Mouse (Mus musculus) limb, embryonic 10.5 days (tissue): ENCODE measurements at regions not wholly inside any gene's neighbourhood (a gene's known extent, or its start where the extent isn't known, plus 50 kb on each side); places are given as distances from the start of the nearest gene placed in this dataset.

ENCODE experiments used
- DNase-seq: peaks from one replicate; pipeline ENCODE4 v3.0.0-alpha.2; 2017; ENCODE audit warnings: low spot score
- H3K27ac ChIP-seq: fragments of 300-500 bp; sonication (generic); 2 replicates; pipeline ENCODE4 v1.5.1; 2016; ENCODE audit warnings: mild to moderate bottlenecking
- H3K27me3 ChIP-seq: fragments of 300-500 bp; sonication (generic); 2 replicates; pipeline ENCODE4 v1.6.1; 2016; ENCODE audit warnings: low read depth, mild to moderate bottlenecking; ENCODE audit not compliant: poor library complexity, severe bottlenecking
- H3K36me3 ChIP-seq: fragments of 300-500 bp; sonication (generic); 2 replicates; pipeline ENCODE4 v1.6.1; 2016; ENCODE audit warnings: mild to moderate bottlenecking, moderate library complexity
- H3K4me1 ChIP-seq: fragments of 300-500 bp; sonication (generic); 2 replicates; pipeline ENCODE4 v1.6.1; 2016
- H3K4me3 ChIP-seq: fragments of 300-500 bp; sonication (generic); 2 replicates; pipeline ENCODE4 v1.5.1; 2016; ENCODE audit warnings: mild to moderate bottlenecking, moderate library complexity
- H3K9me3 ChIP-seq: fragments of 300-500 bp; sonication (generic); replicated peaks from 2 replicates; pipeline ENCODE4 v1.6.1; 2016; ENCODE audit warnings: mild to moderate bottlenecking
- WGBS: fragments of 180-500 bp; shearing (Covaris S2); methylation state at CpG from one replicate; pipeline ENCODE4 v1.1.7; 2016; 5-methylcytosine and 5-hydroxymethylcytosine counted together

DNA sequence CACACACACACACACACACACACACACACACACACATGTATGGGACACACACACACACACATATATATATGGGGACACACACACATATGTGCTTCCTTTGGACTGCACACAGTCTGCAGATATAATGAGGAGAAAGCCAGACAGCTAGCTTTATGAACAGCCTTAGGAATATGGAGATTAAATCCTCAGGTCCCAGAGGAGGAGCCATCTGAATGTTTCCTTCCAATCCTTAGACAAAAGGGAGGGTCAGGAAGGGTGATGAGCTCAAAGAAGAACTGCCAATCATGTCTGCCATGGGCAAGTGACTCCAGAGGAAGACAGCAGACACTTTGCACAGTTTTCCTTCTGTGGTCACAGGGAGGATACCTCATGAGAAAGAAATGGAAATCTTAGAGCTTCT, 168.0 kb downstream of the Lrig3 start:
- Histone ChIP-seq H3K4me1 (0 out of 2 replicates have a peak, but pooled peaks cover 5% of the 10 kb centered on the region), H3K4me3 (no peak overlapping the region), H3K9me3 (no peaks in the 10 kb centered on the region), H3K36me3 (no peaks in the 10 kb centered on the region), H3K27ac (no peak overlapping the region), H3K27me3 (no peaks in the 10 kb centered on the region)
- no peak for DNase-seq

DNA sequence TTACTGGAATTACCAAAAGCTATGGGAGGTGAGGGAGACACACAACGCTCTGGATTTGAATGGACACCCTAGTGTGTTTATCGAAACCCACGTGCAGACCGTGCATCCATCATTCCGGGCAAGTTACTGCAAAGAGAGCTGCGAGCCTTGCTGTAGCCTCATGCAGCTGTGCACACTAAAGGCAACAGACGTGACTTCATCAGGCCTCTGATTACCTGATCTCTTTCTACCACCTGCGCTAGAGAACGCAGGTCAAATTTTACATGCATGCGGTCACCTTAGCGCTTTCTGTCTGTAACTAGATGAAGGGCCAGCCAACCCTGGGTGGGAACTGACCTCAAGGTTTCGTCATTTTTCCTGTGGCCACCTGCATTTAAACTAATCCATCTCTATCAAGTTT, 172.6 kb downstream of the Lrig3 start:
- Histone ChIP-seq H3K36me3 (no peaks in the 10 kb centered on the region), H3K27ac (no peak overlapping the region), H3K9me3 (no peaks in the 10 kb centered on the region), H3K4me1 (peaks cover 9% of the 10 kb centered on the region; the same call in 1 of the 2 replicates), H3K27me3 (no peaks in the 10 kb centered on the region), H3K4me3 (no peak overlapping the region)
- DNase-seq = no peak
- WGBS = 89% methylated on average over 12 of the region's 12 CpGs

DNA sequence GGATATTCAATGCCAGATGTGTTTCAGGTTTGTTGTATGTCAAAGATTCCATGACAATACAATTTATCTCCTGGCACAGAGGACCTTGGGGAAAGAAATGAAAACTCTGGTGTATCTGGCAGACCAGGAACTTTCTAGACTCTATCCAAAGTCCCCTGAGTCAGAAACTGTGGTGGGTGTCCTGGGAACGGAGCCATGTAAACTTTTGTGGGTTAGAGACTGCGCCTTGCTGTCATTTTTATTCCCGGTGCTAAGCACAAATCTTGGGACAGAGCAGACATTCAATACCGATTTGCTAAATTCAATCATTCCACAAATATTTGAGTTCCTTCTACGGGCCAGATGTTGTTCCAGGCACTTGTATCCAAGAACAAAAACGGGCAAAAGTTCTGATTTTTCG, 175.6 kb downstream of the Lrig3 start:
- Histone ChIP-seq H3K9me3 (no peaks in the 10 kb centered on the region), H3K27ac (peak overlapping the region; percentile 34; the same call in 1 of the 2 replicates), H3K27me3 (no peaks in the 10 kb centered on the region), H3K4me3 (no peak overlapping the region), H3K36me3 (no peaks in the 10 kb centered on the region), H3K4me1 (peaks cover 31% of the 10 kb centered on the region)
- DNase-seq = no peak
- WGBS = 90% methylated on average over 7 of the region's 7 CpGs

DNA sequence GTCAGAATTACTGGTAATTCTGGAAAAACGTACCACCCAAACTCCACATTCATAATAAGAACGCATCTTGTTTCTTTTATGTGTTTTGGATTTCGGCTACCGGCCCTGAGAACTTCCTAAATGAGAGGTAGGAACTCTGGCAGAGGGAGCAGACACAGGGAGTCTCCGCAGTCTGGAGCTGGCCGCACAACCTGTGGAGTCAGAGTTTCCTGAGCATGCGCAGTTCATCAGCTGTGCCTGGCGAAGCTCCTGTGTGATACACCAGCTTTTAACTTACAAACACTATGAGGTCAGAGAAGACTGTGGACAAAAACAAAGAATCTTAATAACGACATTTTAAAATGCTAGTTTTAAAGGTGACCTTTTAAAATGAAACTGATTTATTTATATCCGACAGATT, 177.9 kb downstream of the Lrig3 start:
- Histone ChIP-seq H3K27me3 (no peaks in the 10 kb centered on the region), H3K9me3 (no peaks in the 10 kb centered on the region), H3K27ac (peak overlapping the region; percentile 78; the same call in 1 of the 2 replicates), H3K4me1 (peaks cover 31% of the 10 kb centered on the region), H3K4me3 (no peak overlapping the region), H3K36me3 (no peaks in the 10 kb centered on the region)
- DNase-seq = no peak
- 87% methylated on average over 10 of the region's 10 CpGs for WGBS

DNA sequence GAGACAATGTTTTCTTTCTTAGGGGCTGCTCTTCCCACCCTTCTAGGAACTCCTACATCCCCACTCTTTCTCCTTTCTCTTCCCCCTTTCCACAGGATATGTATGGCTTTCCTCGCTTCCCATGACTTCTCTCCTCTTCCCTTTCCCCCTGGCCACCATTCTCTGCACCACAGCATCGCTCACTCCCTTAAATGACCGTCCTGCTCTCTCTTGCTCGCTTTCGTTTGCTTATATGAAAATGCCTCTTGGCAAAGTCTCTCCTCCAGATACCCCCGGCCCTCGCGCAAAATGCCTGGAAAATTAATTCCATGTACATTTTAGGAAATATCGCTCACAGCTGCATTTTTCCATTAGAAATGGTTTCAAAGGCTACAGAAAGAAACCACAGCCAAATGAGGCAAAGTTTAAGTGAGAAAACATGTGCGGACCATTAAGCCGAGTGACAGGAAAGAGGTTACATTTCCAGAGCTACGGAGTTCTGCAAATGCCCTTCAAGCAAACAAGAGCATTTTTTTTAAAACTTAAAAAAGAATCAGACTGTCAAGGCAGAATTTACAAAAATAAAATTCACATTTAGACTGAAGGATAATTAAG, 178.7 kb downstream of the Lrig3 start:
- H3K27me3 ChIP-seq = no peaks in the 10 kb centered on the region
- peak overlapping the region; percentile 78 for H3K27ac ChIP-seq
- no peaks in the 10 kb centered on the region for H3K36me3 ChIP-seq
- H3K9me3 ChIP-seq = no peaks in the 10 kb centered on the region
- peak overlapping the region; percentile 29 for H3K4me3 ChIP-seq
- no peak for DNase-seq
- 41% methylated on average over 12 of the region's 12 CpGs for WGBS
- H3K4me1 ChIP-seq = peaks cover 37% of the 10 kb centered on the region

DNA sequence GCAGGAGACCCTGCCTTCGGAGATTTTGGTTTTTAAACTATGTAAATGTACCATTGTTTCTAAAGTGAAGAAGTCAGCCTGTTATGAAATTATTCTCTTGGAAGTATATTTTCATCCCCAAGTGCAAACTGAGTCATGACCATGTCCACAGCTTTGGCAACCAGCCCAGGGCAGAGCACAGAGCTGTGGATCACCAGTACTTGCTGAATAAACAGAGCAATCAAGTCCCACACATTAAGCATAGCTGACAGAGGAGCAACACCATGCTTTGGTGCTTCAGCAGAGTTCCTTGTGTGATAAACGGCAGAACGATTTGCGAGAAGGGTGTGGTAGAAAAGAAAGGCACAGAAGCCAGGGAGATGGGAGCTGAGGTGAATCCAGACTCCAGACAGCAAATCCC, 191.3 kb downstream of the Lrig3 start:
- WGBS = 70% methylated on average over 4 of the region's 4 CpGs
- H3K4me3 ChIP-seq = no peak overlapping the region
- H3K27ac ChIP-seq = no peak overlapping the region
- H3K4me1 ChIP-seq = peaks cover 6% of the 10 kb centered on the region; the same call in 1 of the 2 replicates
- H3K36me3 ChIP-seq = no peaks in the 10 kb centered on the region
- DNase-seq = no peak
- H3K9me3 ChIP-seq = no peaks in the 10 kb centered on the region
- H3K27me3 ChIP-seq = no peaks in the 10 kb centered on the region

DNA sequence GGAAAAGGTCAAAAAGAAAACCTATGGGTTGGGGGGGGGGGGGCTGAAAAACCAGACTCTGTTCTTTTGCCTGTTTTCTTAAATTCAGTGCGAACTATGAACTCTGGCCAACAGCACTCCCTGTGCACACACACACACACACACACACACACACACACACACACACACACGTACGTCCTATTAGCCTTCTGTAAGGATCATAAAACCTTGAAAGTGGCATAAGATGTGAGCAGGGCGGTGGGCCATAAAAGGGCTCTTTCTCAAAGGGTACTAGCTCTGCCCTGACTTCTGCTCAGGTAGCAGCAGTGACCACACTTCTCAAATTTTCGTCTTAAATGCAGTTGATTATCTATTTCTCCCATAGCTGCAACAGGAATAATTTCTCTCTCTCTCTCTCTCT, 199.2 kb downstream of the Lrig3 start:
- no peak overlapping the region for H3K27ac ChIP-seq
- H3K4me3 ChIP-seq = no peak overlapping the region
- WGBS = 75% methylated on average over 5 of the region's 5 CpGs
- no peaks in the 10 kb centered on the region for H3K36me3 ChIP-seq
- no peaks in the 10 kb centered on the region for H3K9me3 ChIP-seq
- peaks cover 13% of the 10 kb centered on the region; the same call in 1 of the 2 replicates for H3K27me3 ChIP-seq
- 0 out of 2 replicates have a peak, but pooled peaks cover 12% of the 10 kb centered on the region for H3K4me1 ChIP-seq
- DNase-seq = no peak

DNA sequence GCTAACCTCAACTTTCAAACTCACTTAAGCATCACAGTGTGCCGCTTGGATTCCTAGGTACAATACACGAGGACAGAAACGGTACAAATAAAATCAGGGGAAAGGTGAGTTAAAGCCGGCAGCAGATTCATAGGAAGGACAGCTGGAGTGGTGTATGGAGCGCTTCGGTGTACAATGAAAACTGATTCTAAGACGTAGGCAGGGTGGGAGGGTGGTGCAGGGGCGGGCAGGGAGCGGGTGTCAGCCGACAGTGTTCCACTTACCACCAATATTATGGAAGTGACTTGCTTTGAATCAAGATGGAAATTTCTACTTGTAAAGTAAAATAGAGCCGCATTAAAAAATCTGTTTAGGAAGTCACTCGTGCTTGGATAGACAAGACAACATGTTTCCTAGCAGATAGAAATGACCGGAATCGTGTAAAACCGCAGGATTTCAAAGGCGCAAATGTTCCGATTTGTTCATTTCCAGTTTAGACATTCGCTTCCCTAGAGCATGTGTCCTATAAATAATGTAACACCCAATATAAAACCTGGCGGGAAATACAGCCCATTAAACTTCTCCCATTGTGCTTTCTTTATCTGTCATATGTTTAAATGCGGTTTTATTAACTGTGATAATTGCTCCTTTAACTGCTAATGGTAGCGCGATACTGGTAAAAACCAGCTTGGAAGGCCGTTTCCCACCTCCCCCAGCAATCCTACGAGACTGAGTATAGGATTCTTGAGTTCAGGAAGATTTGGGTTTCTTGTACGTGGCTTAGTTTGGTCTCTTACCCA, 203.3 kb downstream of the Lrig3 start:
- H3K27ac ChIP-seq = no peak overlapping the region
- 0 out of 2 replicates have a peak, but pooled peaks cover 12% of the 10 kb centered on the region for H3K4me1 ChIP-seq
- 76% methylated on average over 25 of the region's 25 CpGs for WGBS
- peaks cover 13% of the 10 kb centered on the region; the same call in 1 of the 2 replicates for H3K27me3 ChIP-seq
- no peaks in the 10 kb centered on the region for H3K36me3 ChIP-seq
- H3K9me3 ChIP-seq = no peaks in the 10 kb centered on the region
- no peak overlapping the region for H3K4me3 ChIP-seq
- DNase-seq = no peak

DNA sequence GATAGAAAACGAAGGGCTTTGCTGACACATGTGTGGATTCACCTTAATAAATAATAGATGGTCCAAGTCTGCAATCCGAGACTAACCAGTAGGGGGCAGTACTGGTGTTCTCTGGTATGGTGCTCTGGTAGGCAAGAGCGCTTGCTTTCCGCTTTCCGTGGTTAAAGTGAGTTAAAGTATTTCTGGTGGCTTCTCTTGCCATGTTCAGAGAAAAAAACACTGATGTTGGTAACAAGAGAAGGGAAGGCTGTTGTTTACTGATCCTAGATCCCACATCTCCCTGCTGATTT, 203.9 kb downstream of the Lrig3 start:
- 66% methylated on average over 5 of the region's 5 CpGs for WGBS
- H3K27ac ChIP-seq = no peak overlapping the region
- H3K27me3 ChIP-seq = peaks cover 13% of the 10 kb centered on the region; the same call in 1 of the 2 replicates
- H3K4me1 ChIP-seq = 0 out of 2 replicates have a peak, but pooled peaks cover 12% of the 10 kb centered on the region
- H3K9me3 ChIP-seq = no peaks in the 10 kb centered on the region
- H3K36me3 ChIP-seq = no peaks in the 10 kb centered on the region
- no peak for DNase-seq
- H3K4me3 ChIP-seq = no peak overlapping the region

DNA sequence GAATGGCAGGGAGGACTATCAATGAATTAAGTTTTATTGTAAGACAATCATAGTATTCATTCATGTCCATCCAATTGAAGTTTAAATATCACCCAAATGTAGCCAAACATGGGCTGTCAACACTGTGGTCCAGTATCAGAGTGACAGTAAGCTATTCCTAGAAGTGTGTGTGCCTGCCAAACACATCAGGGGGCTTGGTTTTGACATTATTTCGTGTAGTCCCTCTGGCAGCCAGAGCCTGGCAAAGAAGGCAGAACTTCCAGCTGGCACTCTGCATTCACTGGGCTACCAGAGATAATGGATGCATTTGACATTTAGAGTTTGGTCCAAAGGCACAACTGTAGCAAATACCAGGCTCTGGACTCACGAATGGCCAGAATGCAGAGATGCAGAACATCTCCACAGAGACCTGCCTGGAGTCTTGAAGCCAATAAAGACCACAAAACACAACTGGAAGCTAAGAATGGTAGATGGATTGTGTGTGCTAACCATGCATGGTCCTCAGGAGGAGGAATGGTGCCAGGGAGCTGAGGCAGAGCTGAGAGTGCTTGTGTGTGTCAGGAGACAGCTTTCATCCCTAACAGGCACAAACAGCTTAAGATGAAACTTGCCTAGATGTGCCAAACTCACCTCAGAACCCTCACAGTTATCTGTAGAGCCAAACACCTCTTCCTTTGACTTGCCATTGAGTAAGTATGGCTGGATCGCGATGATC, 210.9 kb downstream of the Lrig3 start:
- WGBS = 89% methylated on average over 4 of the region's 4 CpGs
- Histone ChIP-seq H3K36me3 (no peaks in the 10 kb centered on the region), H3K27ac (no peak overlapping the region), H3K9me3 (no peaks in the 10 kb centered on the region), H3K4me1 (no peaks in the 10 kb centered on the region), H3K27me3 (no peaks in the 10 kb centered on the region), H3K4me3 (no peak overlapping the region)
- no peak for DNase-seq

DNA sequence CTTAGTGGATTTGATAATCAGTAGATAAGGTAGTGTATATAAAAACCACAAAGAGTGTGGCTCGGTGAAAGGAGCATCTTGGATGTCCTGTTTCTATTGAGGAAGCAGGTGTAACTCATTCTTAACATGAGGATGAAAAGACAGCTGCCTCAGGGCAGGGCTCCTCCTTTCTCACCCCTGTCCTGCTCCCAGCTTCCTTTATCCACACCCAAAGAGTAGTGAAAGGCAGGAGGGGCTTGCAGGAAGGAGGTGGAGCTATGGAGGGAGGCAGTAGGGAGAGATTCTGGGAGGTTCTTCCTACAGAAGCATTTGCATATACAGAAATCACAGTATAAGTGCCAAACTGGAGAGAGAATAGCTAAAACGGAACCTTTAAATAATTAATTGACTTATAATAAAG, 216.4 kb downstream of the Lrig3 start:
- H3K36me3 ChIP-seq = no peaks in the 10 kb centered on the region
- no peaks in the 10 kb centered on the region for H3K9me3 ChIP-seq
- H3K4me1 ChIP-seq = no peaks in the 10 kb centered on the region
- no peak overlapping the region for H3K4me3 ChIP-seq
- WGBS = 92% methylated on average over 2 of the region's 2 CpGs
- H3K27me3 ChIP-seq = no peaks in the 10 kb centered on the region
- DNase-seq = no peak
- H3K27ac ChIP-seq = no peak overlapping the region

DNA sequence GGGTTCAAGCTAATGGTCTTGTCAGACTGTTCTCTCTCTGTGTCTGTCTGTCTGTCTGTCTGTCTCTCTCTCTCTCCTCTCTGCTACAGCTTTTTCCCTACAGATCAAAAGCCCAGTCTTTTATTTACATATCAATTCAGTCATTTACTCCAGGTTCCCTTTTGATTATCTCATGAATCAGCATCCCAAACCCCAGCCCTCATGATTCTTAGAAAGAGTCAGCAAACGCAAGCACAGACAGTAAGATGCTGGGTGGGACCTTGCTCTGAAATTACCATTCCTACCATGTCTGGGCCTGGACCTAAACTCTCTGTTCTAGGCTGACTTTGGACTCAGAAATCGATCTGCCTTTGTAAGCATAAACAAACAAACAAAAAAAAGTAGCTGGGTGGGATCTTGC, 218.0 kb downstream of the Lrig3 start:
- Histone ChIP-seq H3K9me3 (no peaks in the 10 kb centered on the region), H3K36me3 (no peaks in the 10 kb centered on the region), H3K27me3 (no peaks in the 10 kb centered on the region), H3K27ac (no peak overlapping the region), H3K4me1 (peaks cover 2% of the 10 kb centered on the region), H3K4me3 (no peak overlapping the region)
- 80% methylated on average over 2 of the region's 2 CpGs for WGBS
- no peak for DNase-seq

DNA sequence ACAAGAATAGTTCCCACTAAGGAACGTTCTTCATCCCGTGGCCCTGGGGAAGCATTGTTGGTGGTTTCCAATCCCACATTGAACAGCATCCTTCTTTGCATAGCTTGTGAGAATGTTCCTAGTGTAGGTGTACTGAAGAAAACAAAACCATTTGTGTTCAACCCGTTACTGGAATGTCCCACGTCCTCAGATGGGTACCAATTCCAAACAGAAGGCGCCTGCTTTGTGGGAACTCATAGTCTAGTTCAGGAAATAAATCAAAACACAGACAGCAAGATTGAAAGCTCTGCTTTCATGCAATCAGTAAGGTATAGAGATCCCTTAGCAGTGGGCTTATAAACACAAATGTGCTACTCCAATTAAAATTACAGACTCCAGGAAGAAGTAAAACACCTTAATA, 219.4 kb downstream of the Lrig3 start:
- H3K27me3 ChIP-seq = no peaks in the 10 kb centered on the region
- peaks cover 5% of the 10 kb centered on the region for H3K4me1 ChIP-seq
- 92% methylated on average over 5 of the region's 5 CpGs for WGBS
- no peak overlapping the region for H3K4me3 ChIP-seq
- H3K36me3 ChIP-seq = no peaks in the 10 kb centered on the region
- no peaks in the 10 kb centered on the region for H3K9me3 ChIP-seq
- H3K27ac ChIP-seq = no peak overlapping the region
- no peak for DNase-seq
